Mouse (Mus musculus) lung, postnatal 0 days (tissue): ENCODE measurements around the gene Car5a.

ENCODE experiments used
- CTCF ChIP-seq: IDR thresholded peaks from 2 replicates; pipeline ENCODE4 v1.5.1; 2016; ENCODE audit warnings: antibody characterized with exemption, mild to moderate bottlenecking
- EP300 ChIP-seq: IDR thresholded peaks from 2 replicates; pipeline ENCODE4 v1.6.1; 2016; ENCODE audit warnings: antibody characterized with exemption, mild to moderate bottlenecking, control low read depth

DNA sequence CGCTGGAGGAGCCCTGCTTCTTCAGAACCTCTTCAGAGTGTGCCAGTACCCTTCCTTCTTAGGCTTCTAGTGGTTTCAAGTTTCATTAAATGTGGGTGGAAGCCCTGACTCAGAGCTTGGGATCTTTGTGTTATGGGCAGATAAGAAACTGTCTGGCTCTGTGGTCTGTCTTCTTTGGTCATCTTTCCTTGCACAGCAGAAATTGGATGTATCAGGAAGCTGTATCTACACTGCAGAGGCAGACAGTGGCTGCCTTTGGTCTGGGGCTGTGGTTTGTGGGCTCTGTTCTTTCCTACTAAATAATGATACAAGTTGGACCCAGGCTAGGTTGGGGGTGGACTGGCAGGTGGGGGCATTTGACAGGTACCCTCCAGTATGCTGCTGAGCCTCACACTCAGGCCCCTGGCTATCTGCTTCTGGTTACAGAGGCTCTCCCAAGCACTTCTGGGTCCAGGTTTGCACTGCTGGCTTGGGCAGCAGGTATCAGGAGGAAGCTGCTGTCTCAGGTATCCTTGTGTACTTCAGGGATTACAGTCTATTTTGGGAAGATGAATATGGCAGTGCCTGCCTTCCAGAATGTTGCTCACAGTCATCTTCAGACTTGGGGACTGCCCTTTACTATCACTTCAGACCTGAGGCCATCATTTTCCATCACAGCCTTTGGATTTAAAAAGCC, 11.3 kb upstream of the Car5a start:
- TF ChIP-seq CTCF (no peak), EP300 (no peak)
